Mouse (Mus musculus): ENCODE measurements around the gene Wdfy4. TPM values are rescaled to one million over a fixed set of nuclear protein-coding genes. Genes with fewer than 3 reads are reported as not detected.
A peak's percentile ranks its signal among the peaks of the same experiment; 100 is the strongest.

Wdfy4 gene
- total and polyA plus RNA-seq, 3 experiments: 2.6 to 3.7 (median 2.9) TPM

GRCm38 (mm10) chr14:32958671-32959070 lies 226.6 kb downstream of the Wdfy4 start:
- no peak overlapping the region for H3K4me3 ChIP-seq
- no peak overlapping the region for H3K9ac ChIP-seq (ENCODE audit: low read depth, low read length)
- 26% methylated on average over 8 of the region's 8 CpGs for WGBS
- DNase-seq: no peak
- H3K4me1 ChIP-seq (ENCODE audit: control insufficient read depth, insufficient read depth, low read length): peaks cover 10% of the 10 kb centered on the region; the same call in 1 of the 2 replicates
- TF ChIP-seq POLR2A (IDR thresholded peaks at IDR 0.05; ENCODE audit: insufficient read depth, low read depth, low read length) (no peak), CTCF (IDR thresholded peaks at IDR 0.05) (no peak), EP300 (IDR thresholded peaks at IDR 0.05; ENCODE audit: insufficient read depth, low read depth, low read length) (no peak)
- no peaks in the 10 kb centered on the region for H3K27me3 ChIP-seq (ENCODE audit: control insufficient read depth, insufficient read depth, low read length)
- no peak overlapping the region for H3K27ac ChIP-seq
- no peaks in the 10 kb centered on the region for H3K36me3 ChIP-seq (ENCODE audit: control insufficient read depth, insufficient read depth, low read length)
- no peaks in the 10 kb centered on the region for H3K79me2 ChIP-seq (replicated peaks; ENCODE audit: control insufficient read depth, insufficient read depth, low read length)
- intact Hi-C loops (cut with DNase I): loop anchor here (1.0 to 5.0 kb wide), 2 partner anchors 66 to 186 kb away; no protein-coding TSS in a partner anchor

DNA sequence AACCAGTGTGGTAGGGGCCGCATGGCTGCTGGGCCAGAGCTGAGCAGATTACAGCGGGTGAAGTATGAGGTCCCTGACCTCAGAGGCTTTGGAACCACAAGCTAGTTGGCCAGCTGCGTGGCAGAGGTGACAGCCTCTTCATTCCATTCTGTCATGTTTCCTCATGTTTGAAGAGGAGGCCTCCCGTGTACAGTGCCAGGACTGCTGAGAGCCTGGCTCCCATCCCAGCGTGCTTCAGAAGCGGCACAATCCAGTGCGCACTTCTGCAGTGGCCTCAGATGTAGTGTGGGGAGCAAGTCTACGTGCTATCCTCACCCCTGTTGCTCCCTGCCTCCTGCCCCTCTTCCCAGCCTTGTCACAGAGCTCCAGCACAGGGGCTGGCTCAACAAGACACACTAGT lies 228.8 kb downstream of the Wdfy4 start:
- Histone ChIP-seq H3K9ac (ENCODE audit: low read depth, low read length) (peak overlapping the region; percentile 36; the same call in 1 of the 2 replicates), H3K79me2 (replicated peaks; ENCODE audit: control insufficient read depth, insufficient read depth, low read length) (no peaks in the 10 kb centered on the region), H3K27ac (peak overlapping the region; percentile 48), H3K4me1 (ENCODE audit: control insufficient read depth, insufficient read depth, low read length) (peaks cover 10% of the 10 kb centered on the region; the same call in 1 of the 2 replicates), H3K4me3 (no peak overlapping the region), H3K36me3 (ENCODE audit: control insufficient read depth, insufficient read depth, low read length) (no peaks in the 10 kb centered on the region), H3K27me3 (ENCODE audit: control insufficient read depth, insufficient read depth, low read length) (no peaks in the 10 kb centered on the region)
- WGBS: 38% methylated on average over 8 of the region's 8 CpGs
- intact Hi-C loops (cut with DNase I): loop anchor here (5.0 kb wide), 1 partner anchor 64 kb away; no protein-coding TSS in a partner anchor
- TF ChIP-seq EP300 (IDR thresholded peaks at IDR 0.05; ENCODE audit: insufficient read depth, low read depth, low read length) (0 out of 2 replicates have a peak, but pooled peaks have one; percentile 52), POLR2A (IDR thresholded peaks at IDR 0.05; ENCODE audit: insufficient read depth, low read depth, low read length) (no peak)
- peak; percentile 68 to 79 for DNase-seq

DNA sequence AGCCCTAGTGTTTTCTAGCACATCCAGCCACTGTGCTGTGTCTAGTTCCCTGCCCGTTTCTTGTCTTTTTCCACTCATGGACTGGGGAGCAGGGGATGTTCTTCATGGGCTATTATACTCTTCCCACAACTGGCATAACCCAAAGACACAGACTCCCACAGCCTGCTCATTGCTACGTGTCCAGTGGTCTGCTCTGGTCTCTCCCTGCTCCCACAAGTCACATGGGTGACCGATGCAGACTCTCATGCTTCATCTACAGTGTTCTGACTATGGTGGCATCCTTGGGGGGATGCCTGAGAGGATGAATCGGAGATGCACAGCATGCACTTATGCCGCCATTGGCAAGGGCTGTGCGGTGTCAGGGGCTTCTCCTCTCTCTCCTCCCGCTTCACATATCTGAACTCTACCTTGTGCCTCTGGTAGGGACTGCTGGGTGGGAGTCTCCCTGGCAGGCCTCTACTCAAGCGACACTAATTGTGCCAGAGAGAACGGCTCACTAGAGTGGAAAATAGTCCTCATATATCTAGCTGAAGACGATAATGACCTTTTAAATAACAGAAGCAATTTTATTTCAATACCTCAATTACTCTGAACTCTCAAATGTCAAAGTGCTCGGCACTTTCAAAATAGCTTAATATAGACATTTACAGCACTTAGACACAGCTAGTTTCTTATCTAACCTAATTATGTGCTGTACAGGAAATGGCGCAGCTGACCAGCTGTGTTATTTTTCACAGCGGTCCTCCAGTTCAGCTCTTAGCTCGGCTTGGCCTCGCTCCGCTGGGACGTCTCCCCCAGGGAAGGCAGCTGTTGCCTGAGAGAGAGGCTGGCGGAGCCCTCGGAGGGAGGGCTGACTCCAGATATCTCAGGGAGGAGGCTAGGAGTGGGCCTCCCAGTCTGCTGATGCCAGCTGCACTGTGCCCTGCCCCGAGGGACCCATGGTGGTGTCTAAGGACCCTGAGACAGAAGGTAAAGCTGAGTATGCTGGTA lies 234.7 kb downstream of the Wdfy4 start:
- no peak for TF ChIP-seq POLR2A (IDR thresholded peaks at IDR 0.05; ENCODE audit: insufficient read depth, low read depth, low read length)
- 0 out of 2 replicates have a peak, but pooled peaks have one; percentile 10 for TF ChIP-seq EP300 (IDR thresholded peaks at IDR 0.05; ENCODE audit: insufficient read depth, low read depth, low read length)
- intact Hi-C loops (cut with DNase I): no loop called here
- H3K9ac ChIP-seq (ENCODE audit: low read depth, low read length): no peak overlapping the region
- no peaks in the 10 kb centered on the region for H3K79me2 ChIP-seq (replicated peaks; ENCODE audit: control insufficient read depth, insufficient read depth, low read length)
- peak overlapping the region; percentile 29 for H3K27ac ChIP-seq
- H3K4me3 ChIP-seq: no peak overlapping the region
- 30% methylated on average over 20 of the region's 20 CpGs for WGBS
- peaks cover 8% of the 10 kb centered on the region for H3K4me1 ChIP-seq (ENCODE audit: control insufficient read depth, insufficient read depth, low read length)
- H3K36me3 ChIP-seq (ENCODE audit: control insufficient read depth, insufficient read depth, low read length): no peaks in the 10 kb centered on the region
- DNase-seq: peak; percentile 69 to 78
- H3K27me3 ChIP-seq (ENCODE audit: control insufficient read depth, insufficient read depth, low read length): no peaks in the 10 kb centered on the region

GRCm38 (mm10) chr14:32947512-32947911 lies 237.8 kb downstream of the Wdfy4 start:
- H3K27ac ChIP-seq: peak overlapping the region; percentile 81
- H3K79me2 ChIP-seq (replicated peaks; ENCODE audit: control insufficient read depth, insufficient read depth, low read length): no peaks in the 10 kb centered on the region
- peaks cover 8% of the 10 kb centered on the region for H3K4me1 ChIP-seq (ENCODE audit: control insufficient read depth, insufficient read depth, low read length)
- no peak overlapping the region for H3K9ac ChIP-seq (ENCODE audit: low read depth, low read length)
- no peaks in the 10 kb centered on the region for H3K27me3 ChIP-seq (ENCODE audit: control insufficient read depth, insufficient read depth, low read length)
- intact Hi-C loops (cut with DNase I): no loop called here
- no peak for TF ChIP-seq EP300 (IDR thresholded peaks at IDR 0.05; ENCODE audit: insufficient read depth, low read depth, low read length)
- TF ChIP-seq POLR2A (IDR thresholded peaks at IDR 0.05; ENCODE audit: insufficient read depth, low read depth, low read length): no peak
- no peak for TF ChIP-seq CTCF (IDR thresholded peaks at IDR 0.05)
- H3K4me3 ChIP-seq: no peak overlapping the region
- no peaks in the 10 kb centered on the region for H3K36me3 ChIP-seq (ENCODE audit: control insufficient read depth, insufficient read depth, low read length)
- WGBS: 64% methylated on average over 2 of the region's 2 CpGs
- peak in 1 of 2 experiments; percentile 31 for DNase-seq

DNA sequence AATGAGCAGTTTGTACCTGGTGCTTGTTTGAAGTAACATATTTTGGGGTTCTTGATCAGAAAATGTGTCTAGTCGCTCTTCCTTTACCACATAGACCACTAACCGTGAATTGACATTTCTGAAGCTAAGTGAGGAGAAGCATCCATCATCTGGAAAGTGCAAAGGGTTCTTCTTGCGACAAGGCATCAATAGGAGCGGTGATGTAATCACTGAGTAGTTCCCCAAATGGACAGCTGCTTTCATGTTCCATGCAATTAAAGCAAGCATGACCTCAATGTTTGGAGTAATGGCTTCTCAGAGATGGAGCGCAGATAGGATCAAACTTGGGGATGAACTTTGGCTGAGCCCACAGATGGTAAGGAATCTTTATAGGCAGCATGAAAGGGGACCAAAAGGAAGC lies 246.1 kb downstream of the Wdfy4 start:
- Histone ChIP-seq H3K27me3 (ENCODE audit: control insufficient read depth, insufficient read depth, low read length) (no peaks in the 10 kb centered on the region), H3K36me3 (ENCODE audit: control insufficient read depth, insufficient read depth, low read length) (no peaks in the 10 kb centered on the region), H3K9ac (ENCODE audit: low read depth, low read length) (no peak overlapping the region), H3K27ac (no peak overlapping the region), H3K4me3 (no peak overlapping the region), H3K4me1 (ENCODE audit: control insufficient read depth, insufficient read depth, low read length) (no peaks in the 10 kb centered on the region), H3K79me2 (replicated peaks; ENCODE audit: control insufficient read depth, insufficient read depth, low read length) (no peaks in the 10 kb centered on the region)
- no peak for DNase-seq
- TF ChIP-seq EP300 (IDR thresholded peaks at IDR 0.05; ENCODE audit: insufficient read depth, low read depth, low read length) (no peak), POLR2A (IDR thresholded peaks at IDR 0.05; ENCODE audit: insufficient read depth, low read depth, low read length) (no peak), CTCF (IDR thresholded peaks at IDR 0.05) (no peak)
- intact Hi-C loops (cut with DNase I): no loop called here
- whole genome bisulfite sequencing: 85% methylated on average over 5 of the region's 5 CpGs

DNA sequence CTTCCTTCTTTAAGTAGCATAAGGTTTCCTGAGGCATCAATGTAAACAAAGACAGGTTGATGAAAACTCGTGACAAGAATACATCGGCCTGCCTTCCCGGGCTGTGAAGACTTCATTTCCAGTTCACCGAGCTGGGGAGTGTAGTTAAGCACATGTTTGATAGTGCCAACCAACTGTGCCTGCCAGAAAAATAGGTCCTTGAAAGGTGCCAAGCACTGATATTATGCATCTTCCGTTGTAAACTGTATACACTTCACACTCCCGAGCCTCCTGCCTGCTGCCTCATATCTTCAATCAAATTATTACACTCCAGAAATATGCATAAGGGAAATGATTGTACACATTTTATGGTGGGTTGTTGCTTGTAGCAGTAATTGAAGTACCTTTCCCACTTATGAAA lies 251.2 kb downstream of the Wdfy4 start:
- no peak for TF ChIP-seq POLR2A (IDR thresholded peaks at IDR 0.05; ENCODE audit: insufficient read depth, low read depth, low read length)
- TF ChIP-seq CTCF (IDR thresholded peaks at IDR 0.05): no peak
- H3K27me3 ChIP-seq (ENCODE audit: control insufficient read depth, insufficient read depth, low read length): no peaks in the 10 kb centered on the region
- H3K79me2 ChIP-seq (replicated peaks; ENCODE audit: control insufficient read depth, insufficient read depth, low read length): no peaks in the 10 kb centered on the region
- no peak overlapping the region for H3K4me3 ChIP-seq
- H3K27ac ChIP-seq: no peak overlapping the region
- 61% methylated on average over 6 of the region's 6 CpGs for WGBS
- H3K9ac ChIP-seq (ENCODE audit: low read depth, low read length): no peak overlapping the region
- no peaks in the 10 kb centered on the region for H3K4me1 ChIP-seq (ENCODE audit: control insufficient read depth, insufficient read depth, low read length)
- no peaks in the 10 kb centered on the region for H3K36me3 ChIP-seq (ENCODE audit: control insufficient read depth, insufficient read depth, low read length)
- no peak for DNase-seq
- intact Hi-C loops (cut with DNase I): no loop called here
